Mouse (Mus musculus) MN1 (cell line): ENCODE measurements around the gene Kif11.
A peak's percentile ranks its signal among the peaks of the same experiment; 100 is the strongest.

ENCODE experiments used
- DNase-seq: peaks from one replicate; pipeline ENCODE4 v3.0.0-alpha.2; 2016; ENCODE audit warnings: low spot score

Gene Kif11

GRCm38 (mm10) chr19:37375755-37376615, at the start of gene Kif11:
Kif11 (plus strand) TSS chr19:37376403.
- peak; percentile 94 for DNase-seq

GRCm38 (mm10) chr19:37327216-37327615, 49.0 kb upstream of the Kif11 start:
- peak; percentile 8 for DNase-seq

- DNase-seq, result no peak
Observed at GRCm38 (mm10) chr19:37332726-37333125, 43.5 kb upstream of the Kif11 start.

- no peak for DNase-seq
Observed at GRCm38 (mm10) chr19:37333357-37333756, 42.8 kb upstream of the Kif11 start.

- DNase-seq, result no peak
Observed at GRCm38 (mm10) chr19:37335392-37335791, 40.8 kb upstream of the Kif11 start.

GRCm38 (mm10) chr19:37337752-37338151, 38.5 kb upstream of the Kif11 start, which contains the start of gene Ide:
Ide (minus strand) TSS chr19:37337852.
- no peak for DNase-seq

- no peak for DNase-seq
Observed at GRCm38 (mm10) chr19:37340495-37340894, 35.7 kb upstream of the Kif11 start.

GRCm38 (mm10) chr19:37340931-37341330, 35.3 kb upstream of the Kif11 start:
- no peak for DNase-seq

- no peak for DNase-seq
Observed at GRCm38 (mm10) chr19:37343899-37344298, 32.3 kb upstream of the Kif11 start.

GRCm38 (mm10) chr19:37346258-37346657, 29.9 kb upstream of the Kif11 start:
- DNase-seq, result no peak

GRCm38 (mm10) chr19:37348331-37348730, 27.9 kb upstream of the Kif11 start:
- DNase-seq, result no peak

- DNase-seq, result no peak
Observed at GRCm38 (mm10) chr19:37348952-37349351, 27.3 kb upstream of the Kif11 start.

GRCm38 (mm10) chr19:37352756-37353155, 23.4 kb upstream of the Kif11 start:
- DNase-seq, result no peak

- no peak for DNase-seq
Observed at GRCm38 (mm10) chr19:37353331-37353730, 22.9 kb upstream of the Kif11 start.

GRCm38 (mm10) chr19:37360044-37360443, 16.2 kb upstream of the Kif11 start:
- DNase-seq, result no peak

GRCm38 (mm10) chr19:37362545-37362944, 13.7 kb upstream of the Kif11 start:
- DNase-seq, result no peak

GRCm38 (mm10) chr19:37363128-37363939, 12.9 kb upstream of the Kif11 start:
- no peak for DNase-seq

GRCm38 (mm10) chr19:37368990-37369389, 7.2 kb upstream of the Kif11 start:
- no peak for DNase-seq

- no peak for DNase-seq
Observed at GRCm38 (mm10) chr19:37369921-37370320, 6.3 kb upstream of the Kif11 start.

GRCm38 (mm10) chr19:37370356-37370755, 5.8 kb upstream of the Kif11 start:
- DNase-seq, result no peak

GRCm38 (mm10) chr19:37374941-37375754, 1.1 kb upstream of the Kif11 start:
- peak; percentile 25 for DNase-seq

GRCm38 (mm10) chr19:37376841-37377240, 638 bp downstream of the Kif11 start:
- DNase-seq, result no peak
